ENCODE assay signal across 8 mouse cellular contexts in genomic region chrX:37048890-37049823, GRCm38 (mm10). TPM values are rescaled to one million over a fixed set of nuclear protein-coding genes. Genes with fewer than 3 reads are reported as not detected.
DNase-seq lines count a peak whose midpoint lies in the region; ATAC-seq and TF ChIP-seq lines count a peak whose summit lies in the region.

No protein-coding gene starts in this region.

- peak overlapping the region; percentile 17 for H3K9ac ChIP-seq in liver, adult 2 months (ENCODE audit: low read depth, low read length)
- peak overlapping the region; percentile 35; the same call in 1 of the 2 replicates for H3K9ac ChIP-seq in forebrain, embryonic 14.5 days (ENCODE audit: low read length)

- 3% methylated on average over 60 of the region's 70 CpGs for WGBS in liver, adult 2 months
- WGBS in forebrain, embryonic 14.5 days, result 28% methylated on average over 67 of the region's 70 CpGs

- no peak for TF ChIP-seq POLR2A in liver, adult 2 months (IDR thresholded peaks at IDR 0.05; ENCODE audit: extremely low read depth, insufficient read depth, low read length)
- no peak for TF ChIP-seq POLR2A in myocyte (IDR thresholded peaks at IDR 0.05; ENCODE audit: insufficient read length, low read depth)

- H3K9me3 ChIP-seq in forebrain, embryonic 14.5 days (replicated peaks; ENCODE audit: control insufficient read depth, low read length), result no peaks in the 10 kb centered on the region

- H3K36me3 ChIP-seq in liver, adult 2 months (ENCODE audit: control insufficient read depth, insufficient read depth, low read length), result no peaks in the 10 kb centered on the region
- H3K36me3 ChIP-seq in forebrain, embryonic 14.5 days (ENCODE audit: control insufficient read depth, insufficient read depth, low read length), result no peaks in the 10 kb centered on the region
- no peaks in the 10 kb centered on the region for H3K36me3 ChIP-seq in myocyte (ENCODE audit: control insufficient read depth, insufficient read depth)

- no peaks in the 10 kb centered on the region for H3K79me2 ChIP-seq in liver, adult 2 months (ENCODE audit: control insufficient read depth, insufficient read depth, low read length)
- H3K79me2 ChIP-seq in myocyte (ENCODE audit: control insufficient read depth, insufficient read depth), result no peaks in the 10 kb centered on the region

- DNase-seq in liver, adult 2 months (ENCODE audit: extremely low read depth, low read depth, low spot score), result peak; percentile 29
- no peak for DNase-seq in liver
- DNase-seq in adrenal gland, postnatal 25 days, result peak; percentile 24
- DNase-seq in forebrain, embryonic 14.5 days (ENCODE audit: low spot score), result no peak
- DNase-seq in kidney, postnatal 10 days, result peak; percentile 11
- no peak for DNase-seq in layer of hippocampus, adult 9-11 months
- DNase-seq in right cerebral cortex, adult 18-20 months, result no peak

- H3K4me2 ChIP-seq in forebrain, embryonic 14.5 days (ENCODE audit: low read length), result peak overlapping the region; percentile 63
- peak overlapping the region; percentile 6 for H3K4me2 ChIP-seq in myocyte (ENCODE audit: low read depth)

- peaks cover 9% of the 10 kb centered on the region; the same call in 1 of the 2 replicates for H3K27me3 ChIP-seq in liver, adult 2 months (ENCODE audit: control insufficient read depth, insufficient read depth, low read length)
- H3K27me3 ChIP-seq in forebrain, embryonic 14.5 days (replicated peaks; ENCODE audit: control insufficient read depth, insufficient read depth, low read length), result no peaks in the 10 kb centered on the region; the same call in 1 of the 2 replicates
- H3K27me3 ChIP-seq in myocyte (ENCODE audit: control insufficient read depth, insufficient read depth, insufficient read length), result peaks cover 26% of the 10 kb centered on the region

- 0 out of 2 replicates have a peak, but pooled peaks cover 3% of the 10 kb centered on the region for H3K4me1 ChIP-seq in liver, adult 2 months (ENCODE audit: control insufficient read depth, insufficient read depth, low read length)
- H3K4me1 ChIP-seq in forebrain, embryonic 14.5 days (ENCODE audit: control insufficient read depth, insufficient read depth, low read length), result no peaks in the 10 kb centered on the region

- no peak for ATAC-seq in forebrain, embryonic 14.5 days

- H3ac ChIP-seq in myocyte (ENCODE audit: control insufficient read depth, insufficient read length), result no peak overlapping the region

- no peak overlapping the region for H3K27ac ChIP-seq in liver, adult 2 months (replicated peaks; ENCODE audit: insufficient read depth, low read depth, low read length)
- H3K27ac ChIP-seq in forebrain, embryonic 14.5 days (ENCODE audit: low read depth, low read length), result no peak overlapping the region

- TF ChIP-seq CTCF in liver, adult 2 months (IDR thresholded peaks at IDR 0.05; ENCODE audit: low read depth, low read length), result no peak

- H3K4me3 ChIP-seq in liver, adult 2 months (ENCODE audit: insufficient read depth, low read depth, low read length), result peak overlapping the region; percentile 41; the same call in 1 of the 2 replicates
- peak overlapping the region; percentile 29 for H3K4me3 ChIP-seq in forebrain, embryonic 14.5 days (ENCODE audit: low read depth, low read length)
- no peak overlapping the region for H3K4me3 ChIP-seq in myocyte

TF ChIP-seq in myocyte, 11 proteins besides CTCF, POLR2A, EP300 and RAD21:
- TF ChIP-seq POLR2AphosphoS2 (IDR thresholded peaks at IDR 0.05; ENCODE audit: insufficient read length, low read depth), result no peak
- no peak for TF ChIP-seq TCF12 (IDR thresholded peaks at IDR 0.05; ENCODE audit: insufficient read depth, poor library complexity, severe bottlenecking)
- TF ChIP-seq E2F4 (IDR thresholded peaks at IDR 0.05; ENCODE audit: insufficient read depth), result no peak
- no peak for TF ChIP-seq MYOG (IDR thresholded peaks at IDR 0.05; ENCODE audit: control insufficient read depth in 1 of 3, insufficient read depth in 1 of 3, insufficient read length in 2 of 3, low read depth in 2 of 3)
- no peak for TF ChIP-seq REST (IDR thresholded peaks at IDR 0.05; ENCODE audit: insufficient read depth, insufficient read length)
- TF ChIP-seq SRF (IDR thresholded peaks at IDR 0.05; ENCODE audit: control insufficient read depth, insufficient read length, low read depth), result no peak
- TF ChIP-seq CEBPB (IDR thresholded peaks at IDR 0.05; ENCODE audit: insufficient read depth, poor library complexity, severe bottlenecking), result no peak
- TF ChIP-seq MAX (IDR thresholded peaks at IDR 0.05; ENCODE audit: low read depth), result no peak
- TF ChIP-seq MYOD1 (IDR thresholded peaks at IDR 0.05; ENCODE audit: control insufficient read depth in 1 of 3, insufficient read length in 2 of 3, low read depth in 2 of 3), result no peak
- no peak for TF ChIP-seq USF1 (IDR thresholded peaks at IDR 0.05; ENCODE audit: low read depth)
- TF ChIP-seq TCF3 (IDR thresholded peaks at IDR 0.05; ENCODE audit: insufficient read length, low read depth), result no peak

RNA-seq across cellular contexts. Expression of gene Sowahd, which starts 0.5 kb away (rescaled TPM):
- not detected in 2 replicates for total RNA-seq in liver, adult 2 months (2014; rRNA removed)
- polyA plus RNA-seq in liver, adult 2 months (2012; rRNA removed), result not detected in 2 replicates
- total RNA-seq in adrenal gland, postnatal 25 days (2021), result not detected in 2 replicates
- polyA plus RNA-seq in forebrain, embryonic 14.5 days (2014; fragmentation: Nextera tagmentation; extraction: Ambion mirVana), result not detected in 2 replicates
- polyA plus RNA-seq in myocyte (2012; fragmentation: generic; extraction: Trizol), result not detected

RNA-seq across cellular contexts. Expression of gene Rpl39, which starts 36.0 kb away (rescaled TPM):
- total RNA-seq in liver, adult 2 months (2014; rRNA removed), result 175 and 207 TPM in 2 replicates
- 35.1 and 37.0 TPM in 2 replicates for polyA plus RNA-seq in liver, adult 2 months (2012; rRNA removed)
- total RNA-seq in adrenal gland, postnatal 25 days (2021), result 532 and 613 TPM in 2 replicates
- 316 and 433 TPM in 2 replicates for polyA plus RNA-seq in forebrain, embryonic 14.5 days (2014; fragmentation: Nextera tagmentation; extraction: Ambion mirVana)
- 2,053 TPM for polyA plus RNA-seq in myocyte (2012; fragmentation: generic; extraction: Trizol)

RNA-seq across cellular contexts. Expression of gene Sept6, which starts 57.6 kb away (rescaled TPM):
- 0.55 and 1.9 TPM in 2 replicates for total RNA-seq in liver, adult 2 months (2014; rRNA removed)
- polyA plus RNA-seq in liver, adult 2 months (2012; rRNA removed), result 1.1 and 1.2 TPM in 2 replicates
- total RNA-seq in adrenal gland, postnatal 25 days (2021), result 15.7 and 23.0 TPM in 2 replicates
- 49.3 and 60.5 TPM in 2 replicates for polyA plus RNA-seq in forebrain, embryonic 14.5 days (2014; fragmentation: Nextera tagmentation; extraction: Ambion mirVana)
- polyA plus RNA-seq in myocyte (2012; fragmentation: generic; extraction: Trizol), result 8.3 TPM

Comparison
In these comparisons a context has a peak if more than half of its experiments do, and no peak if none do; other contexts are left out.
1. DNase-seq: peak in liver, adult 2 months (single experiment), adrenal gland, postnatal 25 days (single experiment) and kidney, postnatal 10 days (single experiment); none in liver (single experiment), forebrain, embryonic 14.5 days (single experiment), layer of hippocampus, adult 9-11 months (single experiment) and right cerebral cortex, adult 18-20 months (single experiment).